Mouse (Mus musculus) gastrocnemius, adult 2 months (tissue): ENCODE measurements around the gene Olfr281. TPM values are rescaled to one million over a fixed set of nuclear protein-coding genes. Genes with fewer than 3 reads are reported as not detected.

ENCODE experiments used
- DNase-seq: peaks from one replicate; pipeline ENCODE4 v3.0.0; 2022
- H3K27ac ChIP-seq: fragments of 200-600 bp; 2 replicates; pipeline ENCODE4 v1.8.1; 2022; ENCODE audit warnings: mild to moderate bottlenecking
- H3K4me3 ChIP-seq: fragments of 200-600 bp; 2 replicates; pipeline ENCODE4 v1.8.1; 2022; ENCODE audit warnings: mild to moderate bottlenecking, moderate library complexity
- CTCF ChIP-seq: fragments of 200-600 bp; IDR thresholded peaks from 2 replicates; pipeline ENCODE4 v1.8.1; 2022; ENCODE audit warnings: antibody characterized with exemption, mild to moderate bottlenecking, moderate library complexity
- intact Hi-C: fragments of 180-260 bp; cut with DNase I; formaldehyde crosslinking; loops from one replicate; pipeline ENCODE4 v1.15.1; 2025
- total RNA-seq, 2 experiments: library from RNA; stranded (reverse); gene quantifications; 2 replicates each; pipeline ENCODE4 v1.2.3; 2021

The Olfr281 gene
- total RNA-seq, 2 experiments from 2014 or later: not detected

GRCm38 (mm10) chr15:98503317-98503716 is 50.9 kb downstream of the Olfr281 start:
- no peak for DNase-seq
- Histone ChIP-seq H3K4me3 (no peak overlapping the region), H3K27ac (no peak overlapping the region)
- no peak for TF ChIP-seq CTCF
- intact Hi-C loops: no loop called here

- Histone ChIP-seq H3K27ac (no peak overlapping the region), H3K4me3 (no peak overlapping the region)
- intact Hi-C loops: no loop called here
- peak; percentile 77 for DNase-seq
- TF ChIP-seq CTCF: peak; percentile 78
Measured at GRCm38 (mm10) chr15:98504514-98504913, 52.1 kb downstream of the Olfr281 start.

GRCm38 (mm10) chr15:98506253-98506957 is 54.0 kb downstream of the Olfr281 start:
- no peak for DNase-seq
- peak; percentile 22; the same call in 1 of the 2 replicates for TF ChIP-seq CTCF
- no peak overlapping the region for H3K4me3 ChIP-seq
- intact Hi-C loops: no loop called here
- peak overlapping the region; percentile 46; the same call in 1 of the 2 replicates for H3K27ac ChIP-seq

- Histone ChIP-seq H3K27ac (no peak overlapping the region), H3K4me3 (no peak overlapping the region)
- no peak for DNase-seq
- TF ChIP-seq CTCF: no peak
- intact Hi-C loops: no loop called here
Measured at GRCm38 (mm10) chr15:98507321-98507720, 54.9 kb downstream of the Olfr281 start.

- no peak overlapping the region for H3K4me3 ChIP-seq
- intact Hi-C loops: loop anchor here (1.0 kb wide), 1 partner anchor 25 kb away; no protein-coding TSS in a partner anchor
- no peak overlapping the region for H3K27ac ChIP-seq
- TF ChIP-seq CTCF: no peak
- DNase-seq: no peak
Measured at GRCm38 (mm10) chr15:98509387-98509786, 57.0 kb downstream of the Olfr281 start.

Other genes starting within 250 kb of the Olfr281 start
- not detected for gene Gm44579, start 231.6 kb upstream of the Olfr281 start, total RNA-seq
- not detected for gene Olfr287, start 231.5 kb upstream of the Olfr281 start, total RNA-seq
- gene Olfr286, start 218.1 kb upstream of the Olfr281 start, total RNA-seq: not detected
- not detected for gene H1fnt, start 195.3 kb upstream of the Olfr281 start, total RNA-seq
- 10 to 100 TPM in 1 of 2 experiments, 1 to 10 TPM in 1; 10.0 to 11.8 TPM for gene Zfp641, start 156.4 kb upstream of the Olfr281 start, total RNA-seq
- gene Olfr285, start 135.2 kb upstream of the Olfr281 start, total RNA-seq: not detected
- not detected for gene Olfr284, start 111.6 kb upstream of the Olfr281 start, total RNA-seq
- gene Olfr283, start 71.6 kb upstream of the Olfr281 start, total RNA-seq: not detected
- gene Olfr282, start 21.4 kb upstream of the Olfr281 start, total RNA-seq: not detected
- not detected for gene OR5BS1P, start 17.3 kb downstream of the Olfr281 start, total RNA-seq
- not detected for gene Lalba, start 30.1 kb downstream of the Olfr281 start, total RNA-seq
- not detected for gene Olfr279, start 39.8 kb downstream of the Olfr281 start, total RNA-seq
- 10 to 100 TPM; 64.7 to 66.3 TPM for gene Kansl2, start 81.7 kb downstream of the Olfr281 start, total RNA-seq
- 10 to 100 TPM; 20.4 to 20.5 TPM for gene Ccnt1, start 118.3 kb downstream of the Olfr281 start, total RNA-seq
- 1 to 10 TPM in 1 of 2 experiments, not detected in 1; 1.2 TPM for gene 4930415O20Rik, start 118.4 kb downstream of the Olfr281 start, total RNA-seq
- gene Adcy6, start 157.5 kb downstream of the Olfr281 start, total RNA-seq: 10 to 100 TPM; 22.8 to 23.1 TPM
- 1 to 10 TPM; 1.8 to 2.2 TPM for gene Cacnb3, start 178.3 kb downstream of the Olfr281 start, total RNA-seq
- 10 to 100 TPM; 66.3 to 67.4 TPM for gene Ddx23, start 210.3 kb downstream of the Olfr281 start, total RNA-seq
- 1 to 10 TPM; 1.2 to 1.5 TPM for gene Rnd1, start 224.9 kb downstream of the Olfr281 start, total RNA-seq